Mouse (Mus musculus) heart, adult 2 months (tissue): Measurements from ENCODE around the gene Mfsd6l.

Source experiments
- CTCF ChIP-seq: fragments of 200-600 bp; IDR thresholded peaks from 2 replicates; pipeline ENCODE4 v1.8.1; 2022; ENCODE audit warnings: antibody characterized with exemption, mild to moderate bottlenecking, moderate library complexity
- POLR2A ChIP-seq: fragments of 200-500 bp; IDR thresholded peaks from 2 replicates; pipeline ENCODE4 v1.6.1; 2011; ENCODE audit warnings: mild to moderate bottlenecking, low read depth, low read length, control low read depth; ENCODE audit not compliant: insufficient read depth

DNA sequence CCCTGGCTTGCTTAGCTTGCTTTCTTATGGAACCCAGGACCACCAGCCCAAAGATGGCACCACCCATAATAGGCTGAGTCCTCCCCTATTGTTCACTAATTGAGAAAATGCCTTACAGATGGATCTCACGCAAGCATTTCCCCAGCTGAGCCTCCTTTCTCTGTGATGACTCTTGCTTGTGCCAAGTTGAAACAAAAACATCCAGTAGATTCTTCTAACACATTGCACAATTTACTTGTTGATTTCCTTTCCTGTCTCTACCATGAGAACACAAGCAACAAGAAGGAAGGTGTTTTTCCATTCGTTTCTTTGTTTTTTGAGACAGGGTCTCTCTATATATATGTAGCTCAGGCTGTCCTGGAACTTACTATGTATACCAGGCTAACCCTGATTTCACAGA, 51.1 kb downstream of the Mfsd6l start:
- TF ChIP-seq CTCF (no peak), POLR2A (no peak)
